Mouse (Mus musculus): ENCODE measurements around the gene Ddx58. TPM values are rescaled to one million over a fixed set of nuclear protein-coding genes. Genes with fewer than 3 reads are reported as not detected.
A peak's percentile ranks its signal among the peaks of the same experiment; 100 is the strongest.

The Ddx58 gene
- polyA plus RNA-seq, 1 experiment, result 19.9 TPM

- no peaks in the 10 kb centered on the region for H3K27me3 ChIP-seq (ENCODE audit: control insufficient read depth, insufficient read depth, low read length)
- peaks cover 60% of the 10 kb centered on the region for H3K36me3 ChIP-seq (ENCODE audit: control insufficient read depth, insufficient read depth, low read length)
- TF ChIP-seq POLR2A (IDR thresholded peaks at IDR 0.05; ENCODE audit: low read depth, low read length), result no peak
- no peak for TF ChIP-seq CTCF (IDR thresholded peaks at IDR 0.05; ENCODE audit: extremely low read depth, insufficient read length, insufficient replicate concordance, low read depth, low read length)
- peak overlapping the region; percentile 26; the same call in 1 of the 2 replicates for H3K27ac ChIP-seq (ENCODE audit: insufficient read depth, low read depth, low read length)
- H3K4me3 ChIP-seq (ENCODE audit: low read depth, low read length), result no peak overlapping the region
- peaks cover 18% of the 10 kb centered on the region; the same call in 1 of the 2 replicates for H3K4me1 ChIP-seq (ENCODE audit: control insufficient read depth, insufficient read depth, insufficient read length, low read length)
- 70% methylated on average over 6 of the region's 6 CpGs for WGBS
Observed at GRCm38 (mm10) chr4:40183781-40184180, 55.8 kb downstream of the Ddx58 start.

- Histone ChIP-seq H3K4me1 (ENCODE audit: control insufficient read depth, insufficient read depth, insufficient read length, low read length) (peaks cover 18% of the 10 kb centered on the region; the same call in 1 of the 2 replicates), H3K4me3 (ENCODE audit: low read depth, low read length) (no peak overlapping the region), H3K27me3 (ENCODE audit: control insufficient read depth, insufficient read depth, low read length) (no peaks in the 10 kb centered on the region), H3K36me3 (ENCODE audit: control insufficient read depth, insufficient read depth, low read length) (peaks cover 56% of the 10 kb centered on the region), H3K27ac (ENCODE audit: insufficient read depth, low read depth, low read length) (peak overlapping the region; percentile 75)
- TF ChIP-seq CTCF (IDR thresholded peaks at IDR 0.05; ENCODE audit: extremely low read depth, insufficient read length, insufficient replicate concordance, low read depth, low read length) (peak; percentile 65; the same call in 1 of the 2 replicates), POLR2A (IDR thresholded peaks at IDR 0.05; ENCODE audit: low read depth, low read length) (no peak)
- 50% methylated on average over 14 of the region's 14 CpGs for WGBS
Observed at GRCm38 (mm10) chr4:40182651-40183320, 56.8 kb downstream of the Ddx58 start.

- Histone ChIP-seq H3K36me3 (ENCODE audit: control insufficient read depth, insufficient read depth, low read length) (peaks cover 50% of the 10 kb centered on the region), H3K4me1 (ENCODE audit: control insufficient read depth, insufficient read depth, insufficient read length, low read length) (peaks cover 18% of the 10 kb centered on the region; the same call in 1 of the 2 replicates), H3K27ac (ENCODE audit: insufficient read depth, low read depth, low read length) (peak overlapping the region; percentile 94), H3K27me3 (ENCODE audit: control insufficient read depth, insufficient read depth, low read length) (no peaks in the 10 kb centered on the region), H3K4me3 (ENCODE audit: low read depth, low read length) (no peak overlapping the region)
- 43% methylated on average over 8 of the region's 8 CpGs for WGBS
- no peak for TF ChIP-seq CTCF (IDR thresholded peaks at IDR 0.05; ENCODE audit: extremely low read depth, insufficient read length, insufficient replicate concordance, low read depth, low read length)
- no peak for TF ChIP-seq POLR2A (IDR thresholded peaks at IDR 0.05; ENCODE audit: low read depth, low read length)
Observed at GRCm38 (mm10) chr4:40181681-40182080, 57.9 kb downstream of the Ddx58 start.

- no peak overlapping the region for H3K4me3 ChIP-seq (ENCODE audit: low read depth, low read length)
- no peak for TF ChIP-seq POLR2A (IDR thresholded peaks at IDR 0.05; ENCODE audit: low read depth, low read length)
- TF ChIP-seq CTCF (IDR thresholded peaks at IDR 0.05; ENCODE audit: extremely low read depth, insufficient read length, insufficient replicate concordance, low read depth, low read length), result no peak
- peak overlapping the region; percentile 63 for H3K27ac ChIP-seq (ENCODE audit: insufficient read depth, low read depth, low read length)
- peaks cover 18% of the 10 kb centered on the region; the same call in 1 of the 2 replicates for H3K4me1 ChIP-seq (ENCODE audit: control insufficient read depth, insufficient read depth, insufficient read length, low read length)
- no peaks in the 10 kb centered on the region for H3K27me3 ChIP-seq (ENCODE audit: control insufficient read depth, insufficient read depth, low read length)
- H3K36me3 ChIP-seq (ENCODE audit: control insufficient read depth, insufficient read depth, low read length), result peaks cover 56% of the 10 kb centered on the region
- 82% methylated on average over 6 of the region's 6 CpGs for WGBS
Observed at GRCm38 (mm10) chr4:40180046-40180445, 59.6 kb downstream of the Ddx58 start.

- no peak overlapping the region for H3K27ac ChIP-seq (ENCODE audit: insufficient read depth, low read depth, low read length)
- H3K4me1 ChIP-seq (ENCODE audit: control insufficient read depth, insufficient read depth, insufficient read length, low read length), result peaks cover 16% of the 10 kb centered on the region; the same call in 1 of the 2 replicates
- H3K4me3 ChIP-seq (ENCODE audit: low read depth, low read length), result no peak overlapping the region
- no peaks in the 10 kb centered on the region for H3K27me3 ChIP-seq (ENCODE audit: control insufficient read depth, insufficient read depth, low read length)
- H3K36me3 ChIP-seq (ENCODE audit: control insufficient read depth, insufficient read depth, low read length), result peaks cover 46% of the 10 kb centered on the region
- 91% methylated on average over 17 of the region's 17 CpGs for WGBS
- TF ChIP-seq CTCF (IDR thresholded peaks at IDR 0.05; ENCODE audit: extremely low read depth, insufficient read length, insufficient replicate concordance, low read depth, low read length) (no peak), POLR2A (IDR thresholded peaks at IDR 0.05; ENCODE audit: low read depth, low read length) (no peak)
Observed at GRCm38 (mm10) chr4:40178584-40178983, 61.0 kb downstream of the Ddx58 start.

- Histone ChIP-seq H3K36me3 (ENCODE audit: control insufficient read depth, insufficient read depth, low read length) (peaks cover 31% of the 10 kb centered on the region), H3K27me3 (ENCODE audit: control insufficient read depth, insufficient read depth, low read length) (no peaks in the 10 kb centered on the region), H3K4me1 (ENCODE audit: control insufficient read depth, insufficient read depth, insufficient read length, low read length) (no peaks in the 10 kb centered on the region; the same call in 1 of the 2 replicates), H3K27ac (ENCODE audit: insufficient read depth, low read depth, low read length) (no peak overlapping the region), H3K4me3 (ENCODE audit: low read depth, low read length) (no peak overlapping the region)
- TF ChIP-seq POLR2A (IDR thresholded peaks at IDR 0.05; ENCODE audit: low read depth, low read length) (no peak), CTCF (IDR thresholded peaks at IDR 0.05; ENCODE audit: extremely low read depth, insufficient read length, insufficient replicate concordance, low read depth, low read length) (no peak)
- WGBS, result 77% methylated on average over 4 of the region's 4 CpGs
Observed at GRCm38 (mm10) chr4:40174321-40174720, 65.3 kb downstream of the Ddx58 start.

GRCm38 (mm10) chr4:40172336-40172735, 67.3 kb downstream of the Ddx58 start:
- peaks cover 32% of the 10 kb centered on the region for H3K36me3 ChIP-seq (ENCODE audit: control insufficient read depth, insufficient read depth, low read length)
- no peak for TF ChIP-seq CTCF (IDR thresholded peaks at IDR 0.05; ENCODE audit: extremely low read depth, insufficient read length, insufficient replicate concordance, low read depth, low read length)
- TF ChIP-seq POLR2A (IDR thresholded peaks at IDR 0.05; ENCODE audit: low read depth, low read length), result no peak
- 90% methylated on average over 2 of the region's 2 CpGs for WGBS

More at GRCm38 (mm10) chr4:40172336-40172735, 67.3 kb downstream of the Ddx58 start:
- Histone ChIP-seq H3K4me1 (ENCODE audit: control insufficient read depth, insufficient read depth, insufficient read length, low read length) (no peaks in the 10 kb centered on the region), H3K27me3 (ENCODE audit: control insufficient read depth, insufficient read depth, low read length) (no peaks in the 10 kb centered on the region), H3K4me3 (ENCODE audit: low read depth, low read length) (no peak overlapping the region), H3K27ac (ENCODE audit: insufficient read depth, low read depth, low read length) (no peak overlapping the region)

All from small intestine, adult 2 months (tissue).